Mouse (Mus musculus) heart, postnatal 0 days (tissue): ENCODE data around the gene Rbfox2. TPM values are rescaled to one million over a fixed set of nuclear protein-coding genes. Genes with fewer than 3 reads are reported as not detected.

ENCODE experiments used
- ATAC-seq: fragments of 200-750 bp; cut with Nextera tagmentation; 2 replicates; pipeline ENCODE4 v1.8.0; 2017; ENCODE audit warnings: low read depth, moderate number of reproducible peaks, moderate library complexity; ENCODE audit not compliant: insufficient read depth
- DNase-seq: peaks from one replicate; pipeline ENCODE4 v3.0.0-alpha.2; 2016; ENCODE audit warnings: low spot score
- H3K27ac ChIP-seq: fragments of 300-500 bp; sonication (generic); 2 replicates; pipeline ENCODE4 v1.5.1; 2014; ENCODE audit warnings: low read depth, mild to moderate bottlenecking
- H3K27me3 ChIP-seq: fragments of 300-500 bp; sonication (generic); 2 replicates; pipeline ENCODE4 v1.6.1; 2014; ENCODE audit warnings: low read length, mixed read lengths; ENCODE audit not compliant: control insufficient read depth, insufficient read depth
- H3K36me3 ChIP-seq: fragments of 300-500 bp; sonication (generic); replicated peaks from 2 replicates; pipeline ENCODE4 v1.6.1; 2014; ENCODE audit warnings: low read length, mixed read lengths; ENCODE audit not compliant: control insufficient read depth, insufficient read depth
- H3K4me1 ChIP-seq: fragments of 300-500 bp; sonication (generic); 2 replicates; pipeline ENCODE4 v1.6.1; 2014; ENCODE audit warnings: antibody characterized with exemption; ENCODE audit not compliant: control insufficient read depth, insufficient read depth
- H3K4me2 ChIP-seq: fragments of 300-500 bp; sonication (generic); 2 replicates; pipeline ENCODE4 v1.6.1; 2014; ENCODE audit warnings: low read depth, mild to moderate bottlenecking, low read length, moderate library complexity
- H3K4me3 ChIP-seq: fragments of 300-500 bp; sonication (generic); 2 replicates; pipeline ENCODE4 v1.5.1; 2014; ENCODE audit warnings: low read depth, low read length
- H3K9ac ChIP-seq: fragments of 300-500 bp; sonication (generic); replicated peaks from 2 replicates; pipeline ENCODE4 v1.6.1; 2014; ENCODE audit warnings: low read depth, low read length, mixed read lengths
- H3K9me3 ChIP-seq: fragments of 300-500 bp; sonication (generic); replicated peaks from 2 replicates; pipeline ENCODE4 v1.6.1; 2016; ENCODE audit warnings: low read length; ENCODE audit not compliant: control insufficient read depth
- CTCF ChIP-seq: IDR thresholded peaks from 2 replicates; pipeline ENCODE4 v1.5.1; 2016; ENCODE audit warnings: antibody characterized with exemption, control low read depth, low read depth
- EP300 ChIP-seq: IDR thresholded peaks from 2 replicates; pipeline ENCODE4 v1.6.1; 2016; ENCODE audit warnings: antibody characterized with exemption, low read depth
- WGBS: fragments of 180-500 bp; shearing (Covaris S2); extraction: QIAGEN DNeasy Blood & Tissue Kit; methylation state at CpG from one replicate; pipeline ENCODE4 v1.1.7; 2014; 5-methylcytosine and 5-hydroxymethylcytosine counted together
- polyA plus RNA-seq: library from polyadenylated mRNA; unstranded; fragments of >200 nt; fragmentation: Nextera tagmentation; extraction: Ambion mirVana; gene quantifications from 2 replicates; pipeline ENCODE4 v1.2.1, GENCODE M21; 2015
- total RNA-seq: library from RNA; depleted of rRNA; stranded (reverse); fragments of >200 nt; gene quantifications from 2 replicates; pipeline ENCODE4 v1.2.3, GENCODE M21; 2014; ENCODE audit warnings: low replicate concordance; rRNA removed

The Rbfox2 gene
- 143 and 151 TPM in 2 replicates for total RNA-seq
- polyA plus RNA-seq = 47.6 and 49.1 TPM in 2 replicates

DNA sequence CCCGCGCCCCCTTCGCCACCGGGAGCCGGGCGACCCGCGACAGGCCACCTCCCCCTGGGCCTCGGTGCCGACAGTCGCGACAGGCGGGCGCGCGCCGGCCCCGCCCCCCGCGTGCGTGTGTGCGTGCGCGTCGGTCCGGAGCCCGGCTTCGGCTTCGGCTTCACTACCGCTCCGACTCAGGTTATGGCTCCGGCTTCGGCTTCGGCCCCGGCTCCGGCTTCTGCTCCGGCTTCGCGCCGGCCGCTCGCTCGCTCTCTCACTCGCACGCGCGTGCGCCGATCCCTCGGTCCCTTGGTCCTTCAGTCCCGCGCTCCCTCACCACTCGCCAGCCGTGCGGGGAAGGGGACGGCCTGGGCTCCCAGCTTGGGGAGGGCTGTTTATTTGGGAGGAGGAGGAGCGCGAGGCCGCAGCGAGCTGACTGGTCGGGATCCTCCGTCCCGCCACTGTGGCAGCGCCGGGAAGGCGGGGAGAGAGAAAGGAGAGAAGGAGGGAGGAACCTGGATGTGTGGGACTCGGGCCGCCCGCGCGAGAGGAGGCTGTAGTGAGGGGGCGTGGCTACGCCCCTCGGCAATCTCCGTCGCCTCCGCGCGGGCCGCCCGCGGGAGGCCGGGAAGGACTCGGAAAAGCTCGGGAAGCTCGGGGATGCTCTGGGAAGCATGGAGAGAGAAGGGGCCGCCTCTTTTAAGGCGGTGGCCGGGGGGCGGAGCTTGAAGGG is at the start of gene Rbfox2:
Rbfox2 (minus strand) TSS at position 458 of the 715 bp plus-strand sequence.
- no peaks in the 10 kb centered on the region for H3K36me3 ChIP-seq
- no peaks in the 10 kb centered on the region for H3K9me3 ChIP-seq
- H3K27ac ChIP-seq = peak within 1 kb of the TSS; percentile 95
- DNase-seq = peak; percentile 99
- peak within 1 kb of the TSS; percentile 98 for H3K9ac ChIP-seq
- peak within 1 kb of the TSS; percentile 97 for H3K4me3 ChIP-seq
- TF ChIP-seq CTCF = no peak
- no peak; the same call in 1 of the 2 replicates for TF ChIP-seq EP300
- peak; percentile 96 for ATAC-seq
- H3K4me1 ChIP-seq = peaks cover 29% of the 10 kb centered on the region
- no peaks in the 10 kb centered on the region for H3K27me3 ChIP-seq
- H3K4me2 ChIP-seq = peak within 1 kb of the TSS; percentile 94
- under 1% methylated on average over 88 of the region's 90 CpGs for WGBS

DNA sequence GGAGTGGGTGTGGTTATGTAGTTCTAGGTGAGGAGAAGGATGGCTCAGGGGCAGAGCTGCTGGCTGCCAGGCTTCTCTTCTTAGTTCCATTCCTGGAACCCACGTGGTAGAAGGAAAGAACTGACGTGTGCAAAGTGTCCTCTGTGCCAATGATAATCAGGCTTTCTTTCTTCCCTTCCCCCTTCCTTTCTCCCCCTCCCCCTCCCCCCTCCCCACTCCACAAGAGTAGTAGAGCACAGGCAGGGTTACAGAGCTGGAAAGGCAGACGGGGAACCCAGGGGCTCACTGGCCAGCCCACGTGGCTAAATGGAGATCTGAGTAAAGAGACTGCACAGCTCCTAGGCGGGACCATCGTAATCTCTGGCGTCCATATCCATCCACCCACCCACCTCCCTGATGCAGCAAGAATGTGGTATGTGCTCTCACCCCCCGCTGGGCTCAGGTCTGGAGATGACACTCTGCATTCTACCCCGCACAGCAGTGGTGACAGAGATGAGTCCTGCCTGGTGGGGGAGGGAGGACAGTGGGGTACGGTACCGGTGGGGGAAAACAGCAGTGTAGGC is 49.5 kb upstream of the Rbfox2 start:
- TF ChIP-seq EP300 = no peak
- TF ChIP-seq CTCF = no peak
- no peaks in the 10 kb centered on the region for H3K36me3 ChIP-seq
- no peaks in the 10 kb centered on the region for H3K27me3 ChIP-seq
- H3K9ac ChIP-seq = peak overlapping the region; percentile 20; the same call in 1 of the 2 replicates
- ATAC-seq (peak; percentile 42), DNase-seq (peak; percentile 75)
- H3K4me3 ChIP-seq = no peak overlapping the region
- H3K4me1 ChIP-seq = peaks cover 28% of the 10 kb centered on the region
- no peak overlapping the region for H3K27ac ChIP-seq
- H3K9me3 ChIP-seq = no peaks in the 10 kb centered on the region
- 15% methylated on average over 11 of the region's 11 CpGs for WGBS
- peak overlapping the region; percentile 47 for H3K4me2 ChIP-seq

DNA sequence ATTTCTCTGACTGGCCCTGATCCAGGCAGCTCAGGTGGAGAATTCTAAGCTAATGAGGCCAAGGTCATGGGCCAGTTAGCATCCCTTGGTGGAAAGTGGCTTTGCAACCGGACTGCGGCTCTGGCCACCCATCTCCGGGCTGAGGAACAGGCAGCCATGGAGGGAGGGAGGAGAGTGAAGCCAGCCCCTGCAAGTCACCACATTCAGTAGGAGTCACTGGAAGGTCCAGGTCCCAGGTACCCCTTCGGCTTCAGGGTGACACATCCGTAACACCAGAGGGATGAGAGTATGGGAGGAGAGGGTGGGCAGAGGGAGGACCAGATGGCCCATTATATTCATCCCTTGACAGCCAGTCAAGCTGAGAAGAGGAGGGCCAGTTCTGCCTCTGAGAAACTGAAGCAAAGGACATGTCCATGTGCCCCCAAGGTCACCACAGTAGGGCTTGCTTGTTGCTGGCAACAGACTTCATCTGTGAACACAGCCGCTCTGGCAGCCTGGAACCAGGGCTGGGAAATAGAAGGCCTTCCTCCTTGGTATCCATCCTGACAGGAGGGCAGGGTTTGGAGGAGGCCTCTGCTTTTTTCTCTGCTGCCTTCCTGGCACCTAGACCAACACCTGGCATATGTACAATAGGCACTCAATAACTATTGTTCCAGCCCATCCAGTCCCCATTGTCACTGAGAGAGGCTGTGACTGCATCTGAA is 48.2 kb upstream of the Rbfox2 start:
- Histone ChIP-seq H3K27ac (0 out of 2 replicates have a peak overlapping the region, but pooled peaks have one; percentile 13), H3K9me3 (no peaks in the 10 kb centered on the region), H3K4me2 (no peak overlapping the region), H3K9ac (no peak overlapping the region), H3K4me3 (no peak overlapping the region), H3K36me3 (no peaks in the 10 kb centered on the region), H3K27me3 (no peaks in the 10 kb centered on the region), H3K4me1 (peaks cover 28% of the 10 kb centered on the region)
- TF ChIP-seq CTCF = no peak
- TF ChIP-seq EP300 = no peak
- ATAC-seq = no peak
- DNase-seq = no peak
- 62% methylated on average over 6 of the region's 6 CpGs for WGBS

DNA sequence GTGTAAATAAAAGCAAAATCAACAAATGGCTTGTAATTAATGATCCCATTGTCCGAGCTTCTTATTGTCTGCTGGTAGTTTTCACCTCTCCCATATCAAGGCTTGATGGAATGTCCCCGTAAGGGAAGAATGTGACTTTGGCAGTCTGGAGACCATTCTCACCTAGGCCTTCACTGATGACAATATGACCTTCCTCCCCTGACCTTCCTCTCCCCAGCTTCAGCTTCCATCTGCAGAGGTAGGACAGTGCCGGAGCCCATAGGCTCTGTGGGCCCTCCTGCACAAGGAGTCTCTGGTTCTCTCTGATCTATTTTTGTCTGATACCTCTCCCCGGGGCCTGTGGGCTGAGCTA is 47.7 kb upstream of the Rbfox2 start:
- H3K36me3 ChIP-seq = no peaks in the 10 kb centered on the region
- 0 out of 2 replicates have a peak overlapping the region, but pooled peaks have one; percentile 13 for H3K27ac ChIP-seq
- no peaks in the 10 kb centered on the region for H3K27me3 ChIP-seq
- TF ChIP-seq EP300 (no peak), CTCF (no peak)
- no peak overlapping the region for H3K4me3 ChIP-seq
- no peak overlapping the region for H3K9ac ChIP-seq
- ATAC-seq (no peak), DNase-seq (no peak)
- no peak overlapping the region for H3K4me2 ChIP-seq
- 30% methylated on average over 4 of the region's 4 CpGs for WGBS
- peaks cover 28% of the 10 kb centered on the region for H3K4me1 ChIP-seq
- H3K9me3 ChIP-seq = no peaks in the 10 kb centered on the region

DNA sequence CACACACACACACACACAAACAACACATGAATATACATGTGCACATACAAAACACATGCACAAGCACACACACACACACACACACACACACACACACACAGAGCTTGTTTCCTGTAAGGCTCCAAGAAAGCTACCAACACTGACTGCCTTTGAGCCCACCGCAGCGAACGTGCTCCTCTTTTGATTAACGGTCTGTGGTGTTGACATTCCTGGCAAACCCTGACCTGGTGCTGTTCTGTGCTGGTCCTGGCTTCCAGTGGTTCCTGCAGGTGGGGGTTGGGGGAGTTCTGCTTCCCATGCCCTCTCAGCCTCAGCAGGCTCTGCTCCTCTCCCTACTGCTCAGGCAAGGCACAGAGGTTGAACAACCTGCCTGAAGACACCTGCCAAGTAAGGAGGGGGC is 47.0 kb upstream of the Rbfox2 start:
- Histone ChIP-seq H3K27ac (no peak overlapping the region), H3K4me2 (no peak overlapping the region), H3K9me3 (no peaks in the 10 kb centered on the region), H3K4me3 (no peak overlapping the region), H3K9ac (no peak overlapping the region), H3K36me3 (no peaks in the 10 kb centered on the region), H3K27me3 (no peaks in the 10 kb centered on the region), H3K4me1 (peaks cover 28% of the 10 kb centered on the region)
- no peak for ATAC-seq
- no peak for DNase-seq
- WGBS = 17% methylated on average over 4 of the region's 4 CpGs
- TF ChIP-seq EP300 = no peak
- TF ChIP-seq CTCF = no peak
